Mouse (Mus musculus): ENCODE data around the gene Mars2. TPM values are rescaled to one million over a fixed set of nuclear protein-coding genes. Genes with fewer than 3 reads are reported as not detected.

Gene Mars2
- polyA plus RNA-seq, 1 experiment = 4.4 TPM

DNA sequence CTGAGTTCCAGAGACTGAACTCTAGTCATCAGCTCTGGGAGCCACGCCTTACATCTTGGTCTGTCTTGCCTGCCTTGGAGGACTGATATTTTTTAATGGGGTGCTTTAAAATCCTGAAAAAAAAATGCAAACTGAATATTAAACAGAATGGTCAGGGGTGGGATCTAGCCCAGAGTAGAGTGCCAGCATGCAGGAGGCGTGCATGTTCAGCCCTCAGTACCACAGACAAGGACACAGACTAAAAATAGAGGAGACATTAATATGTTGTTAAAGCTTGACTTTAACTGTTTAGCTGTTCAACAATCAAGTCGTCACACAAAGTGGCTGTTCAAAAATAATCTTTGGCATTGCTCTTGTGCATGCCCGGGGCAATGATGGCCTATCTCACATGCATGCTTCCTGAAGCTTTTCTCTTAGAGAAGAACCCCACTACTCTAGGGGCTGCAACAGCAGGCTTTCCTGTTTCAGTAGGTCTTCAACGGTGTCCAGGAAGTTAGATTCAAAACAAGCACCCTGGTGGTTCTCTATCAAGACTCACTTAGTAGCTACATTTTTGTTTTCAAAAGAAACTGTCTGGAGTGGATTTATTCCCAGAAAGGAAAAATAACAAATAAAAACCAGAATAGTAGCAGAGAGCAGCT is 28.4 kb upstream of the Mars2 start:
- no peaks in the 10 kb centered on the region for H3K27me3 ChIP-seq (ENCODE audit: control insufficient read depth, insufficient read depth, low read length, poor library complexity, severe bottlenecking)
- no peak overlapping the region for H3K9ac ChIP-seq (ENCODE audit: low read depth, poor library complexity, severe bottlenecking)
- no peaks in the 10 kb centered on the region for H3K9me3 ChIP-seq (replicated peaks; ENCODE audit: control insufficient read depth, insufficient read depth, low read length, poor library complexity, severe bottlenecking)
- H3K4me3 ChIP-seq (ENCODE audit: low read depth, low read length) = no peak overlapping the region
- no peak overlapping the region for H3K27ac ChIP-seq (ENCODE audit: insufficient read depth, low read length)
- H3K4me1 ChIP-seq (ENCODE audit: control insufficient read depth, insufficient read depth, low read length) = peaks cover 9% of the 10 kb centered on the region
- no peak for TF ChIP-seq EP300 (IDR thresholded peaks at IDR 0.05; ENCODE audit: insufficient read depth, low read depth, low read length)
- no peak for TF ChIP-seq POLR2A (IDR thresholded peaks at IDR 0.05; ENCODE audit: insufficient read depth, low read length)
- no peak for TF ChIP-seq CTCF (IDR thresholded peaks at IDR 0.05; ENCODE audit: low read depth, low read length)
- no peaks in the 10 kb centered on the region for H3K36me3 ChIP-seq (ENCODE audit: control insufficient read depth, insufficient read depth, low read length, poor library complexity, severe bottlenecking)

DNA sequence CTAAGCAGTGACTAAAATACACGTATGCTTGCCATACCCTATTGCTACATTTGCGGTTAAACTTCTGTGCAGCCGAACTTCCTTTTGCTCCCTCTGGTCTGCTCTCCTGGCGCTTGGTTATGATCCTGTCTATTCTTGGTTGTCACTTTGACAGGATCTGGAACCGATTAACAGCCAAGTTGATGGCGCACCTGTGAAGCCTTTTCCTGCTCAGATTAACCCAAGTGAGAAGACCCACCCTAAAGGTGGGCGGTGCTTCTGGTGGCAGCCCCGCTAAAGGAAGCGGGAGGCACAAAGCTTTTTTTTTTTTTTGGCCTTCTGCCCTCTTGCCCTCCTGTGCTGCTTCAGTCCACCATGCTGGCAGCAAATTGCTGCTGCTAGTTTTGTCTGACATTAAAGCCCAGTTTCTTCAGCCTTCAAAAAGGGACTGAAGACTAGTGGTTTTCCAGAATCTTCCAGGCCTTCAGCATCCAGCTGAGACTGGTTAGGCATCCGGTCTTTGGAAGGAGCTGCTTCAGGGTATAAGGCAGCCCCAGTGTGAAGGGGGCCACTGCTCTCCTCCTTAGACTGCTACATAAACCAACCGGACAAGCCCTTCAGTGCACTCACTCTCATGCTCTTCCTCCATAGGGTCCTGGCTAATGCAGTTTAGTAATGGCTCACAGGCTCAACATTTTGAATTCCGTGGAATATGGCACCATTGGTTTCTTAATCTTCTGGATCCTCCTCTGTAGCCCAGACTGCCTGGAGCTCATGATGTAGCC is 26.6 kb upstream of the Mars2 start:
- Histone ChIP-seq H3K27ac (ENCODE audit: insufficient read depth, low read length) (no peak overlapping the region), H3K9me3 (replicated peaks; ENCODE audit: control insufficient read depth, insufficient read depth, low read length, poor library complexity, severe bottlenecking) (no peaks in the 10 kb centered on the region), H3K4me3 (ENCODE audit: low read depth, low read length) (no peak overlapping the region), H3K36me3 (ENCODE audit: control insufficient read depth, insufficient read depth, low read length, poor library complexity, severe bottlenecking) (no peaks in the 10 kb centered on the region), H3K9ac (ENCODE audit: low read depth, poor library complexity, severe bottlenecking) (no peak overlapping the region), H3K4me1 (ENCODE audit: control insufficient read depth, insufficient read depth, low read length) (peaks cover 9% of the 10 kb centered on the region), H3K27me3 (ENCODE audit: control insufficient read depth, insufficient read depth, low read length, poor library complexity, severe bottlenecking) (no peaks in the 10 kb centered on the region)
- TF ChIP-seq CTCF (IDR thresholded peaks at IDR 0.05; ENCODE audit: low read depth, low read length) = no peak
- TF ChIP-seq POLR2A (IDR thresholded peaks at IDR 0.05; ENCODE audit: insufficient read depth, low read length) = no peak
- TF ChIP-seq EP300 (IDR thresholded peaks at IDR 0.05; ENCODE audit: insufficient read depth, low read depth, low read length) = no peak

GRCm38 (mm10) chr1:55211081-55211480 is 25.9 kb upstream of the Mars2 start:
- H3K27ac ChIP-seq (ENCODE audit: insufficient read depth, low read length) = no peak overlapping the region
- no peaks in the 10 kb centered on the region for H3K9me3 ChIP-seq (replicated peaks; ENCODE audit: control insufficient read depth, insufficient read depth, low read length, poor library complexity, severe bottlenecking)
- H3K4me3 ChIP-seq (ENCODE audit: low read depth, low read length) = no peak overlapping the region
- H3K4me1 ChIP-seq (ENCODE audit: control insufficient read depth, insufficient read depth, low read length) = peaks cover 7% of the 10 kb centered on the region
- TF ChIP-seq EP300 (IDR thresholded peaks at IDR 0.05; ENCODE audit: insufficient read depth, low read depth, low read length) (no peak), POLR2A (IDR thresholded peaks at IDR 0.05; ENCODE audit: insufficient read depth, low read length) (no peak), CTCF (IDR thresholded peaks at IDR 0.05; ENCODE audit: low read depth, low read length) (no peak)
- no peak overlapping the region for H3K9ac ChIP-seq (ENCODE audit: low read depth, poor library complexity, severe bottlenecking)
- no peaks in the 10 kb centered on the region for H3K27me3 ChIP-seq (ENCODE audit: control insufficient read depth, insufficient read depth, low read length, poor library complexity, severe bottlenecking)
- no peaks in the 10 kb centered on the region for H3K36me3 ChIP-seq (ENCODE audit: control insufficient read depth, insufficient read depth, low read length, poor library complexity, severe bottlenecking)

DNA sequence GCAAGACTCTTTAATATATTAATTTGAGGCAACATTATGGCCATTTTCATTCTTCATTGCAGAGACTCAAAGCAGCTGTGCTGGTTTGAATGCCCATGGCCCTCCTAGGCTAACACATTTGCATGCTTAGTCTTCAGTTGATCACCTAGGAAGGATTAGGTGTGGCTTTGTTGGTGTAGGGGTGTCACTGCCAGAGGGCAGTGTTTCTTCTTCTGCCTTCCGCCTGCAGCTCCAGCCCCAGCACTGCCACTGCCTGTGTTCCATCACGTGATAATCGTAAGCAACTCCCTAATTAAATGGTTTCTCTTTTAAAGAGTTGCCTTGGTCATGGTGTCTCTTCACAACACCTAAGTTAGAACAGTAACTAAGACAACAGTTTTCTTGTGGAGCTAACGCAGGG is 24.2 kb upstream of the Mars2 start:
- H3K9me3 ChIP-seq (replicated peaks; ENCODE audit: control insufficient read depth, insufficient read depth, low read length, poor library complexity, severe bottlenecking) = no peaks in the 10 kb centered on the region
- no peaks in the 10 kb centered on the region for H3K27me3 ChIP-seq (ENCODE audit: control insufficient read depth, insufficient read depth, low read length, poor library complexity, severe bottlenecking)
- no peak overlapping the region for H3K9ac ChIP-seq (ENCODE audit: low read depth, poor library complexity, severe bottlenecking)
- TF ChIP-seq POLR2A (IDR thresholded peaks at IDR 0.05; ENCODE audit: insufficient read depth, low read length) = no peak
- no peak for TF ChIP-seq EP300 (IDR thresholded peaks at IDR 0.05; ENCODE audit: insufficient read depth, low read depth, low read length)
- no peak for TF ChIP-seq CTCF (IDR thresholded peaks at IDR 0.05; ENCODE audit: low read depth, low read length)
- H3K36me3 ChIP-seq (ENCODE audit: control insufficient read depth, insufficient read depth, low read length, poor library complexity, severe bottlenecking) = no peaks in the 10 kb centered on the region
- H3K27ac ChIP-seq (ENCODE audit: insufficient read depth, low read length) = no peak overlapping the region
- H3K4me3 ChIP-seq (ENCODE audit: low read depth, low read length) = no peak overlapping the region
- peaks cover 5% of the 10 kb centered on the region for H3K4me1 ChIP-seq (ENCODE audit: control insufficient read depth, insufficient read depth, low read length)

- H3K27me3 ChIP-seq (ENCODE audit: control insufficient read depth, insufficient read depth, low read length, poor library complexity, severe bottlenecking) = no peaks in the 10 kb centered on the region
- H3K9me3 ChIP-seq (replicated peaks; ENCODE audit: control insufficient read depth, insufficient read depth, low read length, poor library complexity, severe bottlenecking) = no peaks in the 10 kb centered on the region
- TF ChIP-seq POLR2A (IDR thresholded peaks at IDR 0.05; ENCODE audit: insufficient read depth, low read length) (no peak), EP300 (IDR thresholded peaks at IDR 0.05; ENCODE audit: insufficient read depth, low read depth, low read length) (no peak), CTCF (IDR thresholded peaks at IDR 0.05; ENCODE audit: low read depth, low read length) (no peak)
- no peak overlapping the region for H3K9ac ChIP-seq (ENCODE audit: low read depth, poor library complexity, severe bottlenecking)
- H3K36me3 ChIP-seq (ENCODE audit: control insufficient read depth, insufficient read depth, low read length, poor library complexity, severe bottlenecking) = no peaks in the 10 kb centered on the region
- H3K4me3 ChIP-seq (ENCODE audit: low read depth, low read length) = no peak overlapping the region
- H3K4me1 ChIP-seq (ENCODE audit: control insufficient read depth, insufficient read depth, low read length) = peaks cover 5% of the 10 kb centered on the region
- H3K27ac ChIP-seq (ENCODE audit: insufficient read depth, low read length) = no peak overlapping the region
Observed at GRCm38 (mm10) chr1:55213475-55213874, 23.5 kb upstream of the Mars2 start.

DNA sequence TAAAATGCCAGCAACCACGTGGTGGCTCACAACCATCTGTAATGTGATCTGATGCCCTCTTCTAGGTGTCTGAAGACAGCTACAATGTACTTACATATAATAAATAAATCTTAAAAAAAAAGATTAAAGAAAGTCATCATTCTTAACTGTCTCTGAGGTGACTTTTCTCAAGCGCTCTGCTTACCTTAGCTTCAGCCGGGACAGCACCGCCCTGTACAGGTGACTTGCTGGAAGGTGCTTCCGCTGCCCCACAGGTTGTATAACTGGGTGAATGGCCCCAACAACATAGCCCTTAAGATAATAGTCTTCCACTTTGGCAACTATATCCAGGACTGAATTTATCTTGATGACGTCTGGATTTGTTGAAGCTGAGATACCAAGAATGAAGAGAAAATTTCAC is 23.0 kb upstream of the Mars2 start:
- TF ChIP-seq EP300 (IDR thresholded peaks at IDR 0.05; ENCODE audit: insufficient read depth, low read depth, low read length) (no peak), POLR2A (IDR thresholded peaks at IDR 0.05; ENCODE audit: insufficient read depth, low read length) (no peak), CTCF (IDR thresholded peaks at IDR 0.05; ENCODE audit: low read depth, low read length) (no peak)
- no peak overlapping the region for H3K4me3 ChIP-seq (ENCODE audit: low read depth, low read length)

More for the DNA sequence above, 23.0 kb upstream of the Mars2 start:
- Histone ChIP-seq H3K27ac (ENCODE audit: insufficient read depth, low read length) (no peak overlapping the region), H3K9ac (ENCODE audit: low read depth, poor library complexity, severe bottlenecking) (no peak overlapping the region), H3K4me1 (ENCODE audit: control insufficient read depth, insufficient read depth, low read length) (peaks cover 5% of the 10 kb centered on the region), H3K36me3 (ENCODE audit: control insufficient read depth, insufficient read depth, low read length, poor library complexity, severe bottlenecking) (no peaks in the 10 kb centered on the region), H3K27me3 (ENCODE audit: control insufficient read depth, insufficient read depth, low read length, poor library complexity, severe bottlenecking) (no peaks in the 10 kb centered on the region), H3K9me3 (replicated peaks; ENCODE audit: control insufficient read depth, insufficient read depth, low read length, poor library complexity, severe bottlenecking) (no peaks in the 10 kb centered on the region)
